Mouse (Mus musculus) spleen, adult 12 weeks (tissue): ENCODE measurements around the gene Sorcs3.

Experiments used
- DNase-seq: peaks from one replicate; pipeline ENCODE4 v3.0.0; 2022; ENCODE audit warnings: low spot score

The Sorcs3 gene

DNA sequence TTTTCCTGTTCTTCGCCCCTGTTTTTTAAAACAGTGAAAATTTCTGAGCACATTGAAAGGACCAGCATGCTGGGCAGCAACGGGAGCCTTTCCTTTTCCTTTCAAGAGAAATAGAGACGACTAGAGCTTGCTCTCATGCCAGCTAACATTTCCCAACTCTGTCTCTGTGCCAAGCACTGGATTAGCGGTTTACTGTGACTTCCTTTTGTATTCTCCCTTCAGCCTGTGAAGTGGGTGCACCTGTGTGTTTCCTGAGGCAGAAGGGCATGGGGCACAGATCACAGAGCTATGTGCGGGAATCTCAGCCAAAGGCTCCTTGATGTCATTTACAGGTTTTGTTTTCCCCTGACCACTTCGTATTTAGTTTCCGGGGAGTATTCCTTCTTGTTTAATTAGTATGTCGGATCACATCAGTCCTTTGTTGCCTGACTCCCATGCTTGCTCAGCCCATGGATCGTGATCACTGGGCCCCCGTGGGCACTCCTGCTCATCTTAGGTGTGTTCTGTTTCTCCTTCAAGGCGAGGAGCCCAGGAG is 172.2 kb downstream of the Sorcs3 start:
- DNase-seq = no peak

DNA sequence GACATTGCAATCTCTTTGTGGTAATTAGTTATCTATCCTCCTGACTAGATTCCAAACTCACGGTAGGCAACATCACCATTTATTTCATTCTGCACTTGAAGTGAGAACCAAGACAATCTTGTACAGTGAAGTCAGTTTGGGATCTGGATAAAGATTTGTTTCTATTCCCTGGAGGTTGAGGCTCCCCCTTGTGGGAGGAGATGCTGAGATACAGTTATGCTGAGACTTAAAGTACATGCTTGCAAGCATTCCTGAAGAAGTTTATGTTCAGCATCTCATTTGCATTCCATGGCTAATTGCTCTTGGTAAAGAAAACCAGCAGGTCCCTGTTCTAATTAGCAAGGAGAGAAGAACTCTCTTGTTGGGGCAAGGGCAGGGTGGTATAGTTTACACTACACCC is 185.7 kb downstream of the Sorcs3 start:
- no peak for DNase-seq

DNA sequence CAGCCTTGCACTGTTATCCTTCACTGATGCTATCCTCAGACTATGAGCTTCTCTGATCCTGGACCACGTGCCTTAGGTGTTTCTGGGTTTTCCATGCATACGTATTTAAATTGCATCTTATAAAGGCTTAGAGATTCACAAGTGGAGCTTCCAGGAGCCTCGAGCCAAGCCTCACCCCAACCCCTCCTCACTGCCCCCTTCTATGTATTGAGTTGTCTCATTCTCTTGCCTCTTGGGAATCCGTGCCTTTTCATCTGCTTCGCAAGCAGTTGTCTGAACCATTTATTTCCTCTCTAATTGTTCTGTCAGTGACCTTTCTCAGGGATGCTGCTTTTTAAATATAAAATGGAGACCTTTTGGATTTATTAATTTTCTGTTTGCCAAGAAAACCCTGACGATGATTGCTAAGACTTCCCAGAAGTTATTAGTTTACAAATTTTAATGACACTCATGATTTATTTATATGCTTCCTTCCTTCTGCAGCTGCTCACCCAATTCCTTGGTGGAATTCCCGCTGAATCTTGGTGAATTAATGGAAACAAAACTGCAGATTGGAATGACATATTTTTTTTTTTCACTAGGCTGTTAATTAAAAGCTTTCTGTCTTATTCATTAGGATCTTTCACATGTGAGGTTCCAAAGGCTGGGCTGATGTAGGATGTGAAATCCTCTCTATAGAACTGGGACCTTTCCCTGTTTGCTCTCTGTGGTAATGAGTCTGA is 199.1 kb downstream of the Sorcs3 start:
- no peak for DNase-seq

DNA sequence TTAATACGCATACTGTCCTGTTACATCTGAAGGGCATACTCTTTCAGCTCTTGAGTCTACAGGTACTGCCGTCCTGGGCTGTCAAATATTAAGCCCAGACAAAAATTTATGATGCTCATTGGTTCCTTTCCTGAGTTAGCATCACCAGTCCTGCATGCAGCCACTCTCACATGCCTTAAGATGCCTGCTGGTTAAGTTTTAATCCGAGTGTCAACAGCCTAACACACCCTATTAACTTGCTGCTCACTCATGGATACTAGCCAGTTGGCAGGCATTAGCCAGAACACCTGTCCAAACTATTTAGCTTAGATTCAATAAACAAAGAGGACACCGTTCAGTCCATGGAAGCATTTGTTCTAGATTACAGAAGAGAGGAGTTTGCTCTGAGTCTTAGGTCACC is 202.4 kb downstream of the Sorcs3 start:
- no peak for DNase-seq

- no peak for DNase-seq
These were observed 205.5 kb downstream of the Sorcs3 start for GRCm38 (mm10) chr19:48411332-48411731.

- no peak for DNase-seq
These were observed 208.0 kb downstream of the Sorcs3 start for GRCm38 (mm10) chr19:48413836-48414235.

DNA sequence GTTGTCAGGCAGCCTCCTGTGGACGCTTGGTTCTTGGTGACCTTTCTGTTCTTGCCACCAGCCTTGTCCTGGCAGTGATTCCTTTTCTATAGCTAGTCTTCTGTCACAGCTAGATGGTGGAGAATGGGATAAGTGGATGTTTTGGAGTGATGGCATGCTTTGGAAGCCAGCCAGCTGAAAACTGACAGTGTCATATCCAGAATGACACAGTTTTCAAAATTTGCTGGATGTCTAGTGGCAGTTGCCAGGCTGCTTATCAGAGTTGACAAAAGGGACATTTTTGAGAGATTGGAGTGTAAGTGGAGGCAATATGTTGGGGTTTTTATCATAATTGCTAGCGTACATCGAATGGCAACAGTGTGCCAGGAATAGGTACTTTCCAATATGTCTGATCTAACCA is 212.5 kb downstream of the Sorcs3 start:
- no peak for DNase-seq

GRCm38 (mm10) chr19:48429263-48429662 is 223.4 kb downstream of the Sorcs3 start:
- DNase-seq = no peak

DNA sequence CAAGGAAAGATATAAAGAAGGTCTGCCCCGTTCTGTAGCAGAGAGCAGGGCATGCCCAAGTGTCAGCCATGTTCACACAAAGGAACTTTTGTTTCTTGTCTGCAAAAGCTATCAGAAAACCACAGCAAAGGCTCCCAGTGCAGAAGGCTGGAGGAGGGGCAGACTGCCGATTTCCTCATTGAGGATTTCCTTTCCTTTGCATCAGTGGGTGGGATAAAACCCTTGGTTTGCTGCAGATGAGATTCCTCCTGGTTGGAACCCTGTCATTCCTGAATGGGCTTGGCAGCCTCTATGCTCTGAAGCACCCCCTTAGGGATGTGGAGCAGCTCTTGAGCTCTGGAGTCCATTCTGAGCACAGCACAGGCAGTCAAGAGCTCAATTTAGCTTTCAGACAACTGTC is 223.9 kb downstream of the Sorcs3 start:
- DNase-seq = no peak

DNA sequence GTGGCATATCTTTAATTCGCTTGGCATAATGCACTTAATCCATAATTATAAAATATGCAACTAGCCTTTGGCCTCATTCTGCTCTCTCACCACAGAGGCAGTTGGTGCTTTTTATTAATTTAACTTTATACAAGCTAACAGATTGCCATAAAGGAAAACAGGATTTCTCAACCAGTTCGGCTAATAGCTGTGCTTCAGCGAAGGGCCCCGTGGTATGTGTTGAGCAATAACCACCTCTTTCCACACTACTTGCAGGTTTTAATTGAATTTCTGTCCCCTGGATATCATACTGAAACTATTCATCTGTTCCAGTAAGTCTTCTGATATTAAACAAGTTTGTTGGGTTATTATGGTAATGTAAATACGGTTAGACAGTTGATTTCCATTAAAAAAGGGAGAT is 224.5 kb downstream of the Sorcs3 start:
- DNase-seq = no peak

DNA sequence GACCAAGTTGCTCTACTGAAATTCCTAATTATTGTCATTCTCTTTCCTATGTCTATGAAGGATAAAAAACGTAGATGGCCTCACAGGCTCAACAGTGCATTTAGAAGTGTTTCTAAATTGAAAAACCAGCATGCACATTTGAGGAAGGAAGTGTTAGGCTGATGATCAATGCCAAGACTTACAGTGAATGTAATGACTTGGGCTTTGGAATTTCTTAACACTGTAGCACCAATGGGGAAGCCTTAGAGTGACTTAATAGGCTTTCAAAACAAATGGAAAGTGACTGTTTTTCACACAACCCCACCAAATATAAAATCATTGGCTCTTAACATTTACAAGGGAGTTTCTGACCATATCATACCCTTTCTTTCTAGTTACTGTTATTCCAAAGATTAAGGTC is 232.6 kb downstream of the Sorcs3 start:
- DNase-seq = no peak

DNA sequence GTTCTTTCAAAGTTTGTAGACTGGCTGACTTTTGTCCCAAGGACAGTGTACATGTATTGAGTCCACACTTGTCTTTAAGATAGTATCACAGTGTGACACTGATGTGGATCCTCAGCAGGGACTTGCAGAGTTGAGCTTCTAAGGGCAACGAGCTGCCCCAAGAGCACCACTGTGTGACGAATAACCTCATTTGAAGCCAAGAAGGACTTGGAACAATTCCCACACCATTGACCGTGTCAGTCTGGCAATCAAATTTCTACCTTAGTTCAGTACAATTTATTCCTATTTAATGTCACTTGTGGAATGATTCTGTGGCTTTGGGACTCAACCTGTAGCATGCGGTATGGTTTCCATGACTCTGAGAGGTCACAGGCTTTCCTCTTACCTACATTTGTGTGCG is 255.3 kb downstream of the Sorcs3 start:
- no peak for DNase-seq

DNA sequence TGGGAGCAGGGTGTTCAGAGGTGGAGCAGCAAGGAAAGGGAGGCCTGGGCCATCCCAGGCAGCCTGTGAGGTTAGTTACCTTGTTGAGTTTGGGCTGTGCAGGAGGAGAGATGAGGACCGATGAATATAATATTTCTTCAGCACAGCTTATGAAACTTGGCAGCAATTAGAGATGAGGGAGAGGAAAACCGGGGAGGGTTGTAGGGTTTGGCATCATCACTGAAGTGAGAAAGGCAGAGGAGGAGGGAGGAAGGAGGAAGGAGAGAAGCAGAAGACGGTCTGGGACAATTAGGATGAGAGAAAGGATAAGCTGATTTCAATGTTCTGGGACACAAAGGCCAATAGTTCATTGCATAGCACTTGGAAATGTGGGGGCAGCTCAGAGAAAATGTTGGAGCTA is 256.6 kb downstream of the Sorcs3 start:
- DNase-seq = no peak

GRCm38 (mm10) chr19:48463494-48463893 is 257.7 kb downstream of the Sorcs3 start:
- no peak for DNase-seq

- DNase-seq = no peak
These were observed 261.6 kb downstream of the Sorcs3 start for GRCm38 (mm10) chr19:48467471-48467870.

DNA sequence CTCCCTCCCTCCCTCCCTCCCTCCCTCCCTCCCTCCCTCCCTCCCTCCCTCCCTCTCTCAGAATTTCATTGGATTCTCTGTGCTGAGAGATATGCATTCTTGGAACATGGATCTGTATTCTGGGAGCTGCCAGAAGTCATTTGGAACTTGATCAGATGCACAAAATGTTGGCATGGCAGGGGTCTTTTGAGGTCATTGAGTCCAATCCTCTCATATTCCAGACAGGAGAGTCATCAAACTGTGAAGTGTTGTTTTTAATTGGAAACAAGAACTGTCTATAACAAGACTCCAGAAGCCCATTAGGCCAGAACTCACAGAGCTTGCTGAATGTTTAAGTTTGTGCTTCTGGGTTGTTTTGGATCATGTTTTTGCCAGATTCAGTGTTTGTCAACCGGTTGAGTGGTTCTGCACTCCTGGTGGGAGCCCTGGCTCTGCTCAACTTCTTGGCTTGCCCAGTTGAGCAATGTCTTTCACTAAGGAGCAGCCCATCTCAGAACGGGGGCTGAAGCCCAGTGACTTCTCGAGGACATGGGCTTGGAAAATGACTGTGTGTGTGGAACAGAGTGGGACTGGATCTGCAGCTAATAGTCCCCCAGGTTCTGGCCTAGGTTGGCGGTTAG is 264.1 kb downstream of the Sorcs3 start:
- no peak for DNase-seq

DNA sequence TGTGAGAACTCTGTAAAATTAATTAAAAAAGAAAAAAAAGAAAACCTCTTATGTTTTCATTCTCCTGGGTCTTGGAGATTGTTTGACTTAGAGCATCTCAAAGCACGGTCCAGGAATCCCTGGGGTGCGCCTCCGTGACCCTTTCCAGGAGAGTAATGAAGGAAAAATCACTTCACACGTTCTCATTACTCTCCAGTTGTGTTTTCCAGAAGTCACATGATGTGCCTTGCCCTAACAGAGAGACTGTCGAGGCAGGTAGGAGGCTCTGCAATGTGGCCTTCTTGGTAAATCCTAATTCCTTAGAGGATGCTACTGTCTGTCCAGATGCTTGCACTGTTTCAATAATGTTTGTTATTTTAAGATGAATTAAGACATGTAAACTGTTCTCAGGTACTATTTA is 266.1 kb downstream of the Sorcs3 start:
- DNase-seq = no peak

GRCm38 (mm10) chr19:48475784-48476410 is 270.1 kb downstream of the Sorcs3 start:
- no peak for DNase-seq

DNA sequence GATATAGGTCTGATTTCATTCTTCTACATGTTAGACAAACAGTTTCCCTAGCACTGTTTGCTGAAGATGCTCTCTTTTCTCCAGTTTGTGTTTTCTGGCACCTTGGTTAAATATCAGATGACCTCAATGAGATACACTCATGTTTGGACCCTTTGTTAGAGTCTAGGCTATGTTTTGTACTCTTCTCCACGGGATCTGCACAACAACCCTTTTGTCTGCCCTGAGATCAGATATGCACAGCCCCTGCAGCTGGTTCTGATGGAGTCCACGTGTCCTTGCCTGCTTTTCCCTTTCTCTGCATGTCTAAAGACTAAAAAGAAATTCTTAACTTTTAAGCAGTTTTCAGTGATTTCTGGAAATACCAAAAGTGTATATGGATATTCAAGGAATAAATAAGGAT is 273.0 kb downstream of the Sorcs3 start:
- DNase-seq = no peak

DNA sequence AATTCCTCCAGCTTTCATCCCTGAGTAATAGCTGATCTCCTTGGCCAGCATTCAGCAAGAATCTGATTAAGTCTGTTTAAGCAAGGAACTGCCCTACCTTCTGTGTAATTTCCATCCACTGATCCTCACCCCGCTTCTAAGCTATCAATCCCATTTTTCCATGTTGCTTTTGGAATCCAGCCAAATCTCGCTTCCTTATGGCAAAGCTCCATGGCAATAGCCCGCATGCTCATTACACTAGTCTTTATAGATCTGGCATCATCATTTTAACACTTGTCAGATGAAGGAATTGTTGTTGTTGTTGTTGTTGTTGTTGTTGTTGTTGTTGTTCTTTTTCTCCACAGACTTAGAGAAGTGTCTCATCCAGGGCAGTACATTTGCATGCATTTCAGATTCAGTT is 277.1 kb downstream of the Sorcs3 start:
- DNase-seq = no peak

- no peak for DNase-seq
These were observed 285.3 kb downstream of the Sorcs3 start for GRCm38 (mm10) chr19:48491111-48491510.

DNA sequence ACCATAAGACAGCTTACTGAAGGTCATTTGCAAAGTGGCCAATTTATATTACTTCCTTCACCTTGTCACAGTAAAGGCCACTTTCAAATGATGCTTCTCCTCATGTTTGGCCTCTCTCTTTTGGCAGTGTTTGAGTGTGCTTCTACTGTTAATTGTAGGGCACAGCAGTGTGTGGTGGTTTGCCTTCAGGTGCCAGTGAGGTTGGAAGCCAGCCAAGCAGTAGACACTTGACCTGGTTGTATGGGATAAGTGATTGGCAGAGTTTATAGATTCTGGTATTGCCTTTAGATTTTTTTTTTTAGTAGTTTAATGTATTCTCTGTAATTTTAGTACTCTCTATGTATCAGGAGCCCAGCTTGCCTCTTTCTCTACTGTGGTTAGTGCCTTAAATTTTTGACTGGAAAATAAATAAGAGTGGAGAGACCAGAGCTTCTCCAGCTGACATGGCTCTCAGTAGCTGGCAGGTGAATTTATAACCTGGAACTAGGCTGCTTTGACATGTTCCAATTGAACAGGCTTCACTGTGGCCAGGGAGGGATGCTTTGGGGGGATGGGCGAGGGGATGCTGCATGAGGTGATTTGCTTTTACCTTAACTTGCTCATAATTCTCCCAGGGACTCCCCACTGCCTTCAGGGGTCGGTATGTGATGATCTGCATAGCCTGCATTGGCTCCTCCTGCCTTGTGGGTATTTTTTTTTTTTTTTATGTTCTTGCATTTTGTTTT is 298.2 kb downstream of the Sorcs3 start:
- no peak for DNase-seq

DNA sequence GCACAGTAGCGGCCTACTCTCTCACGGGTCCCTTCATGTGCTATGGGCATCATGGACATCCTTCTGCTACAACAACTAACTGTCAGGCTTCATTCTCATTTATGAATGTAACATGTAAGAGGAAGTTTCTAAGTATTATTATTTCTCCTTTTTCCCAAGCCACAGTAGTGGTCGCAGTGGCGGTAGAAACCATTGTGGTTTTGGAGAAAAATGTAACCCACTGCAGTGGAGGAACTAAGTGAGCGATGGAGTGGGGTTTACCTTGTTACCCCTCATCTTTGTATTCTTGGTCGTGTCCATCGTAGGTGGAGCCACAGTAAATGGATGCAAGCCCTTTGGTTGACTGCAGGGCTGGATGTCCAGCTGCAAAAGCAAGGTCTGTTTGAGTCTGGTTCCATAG is 318.0 kb downstream of the Sorcs3 start:
- DNase-seq = no peak
